Mouse (Mus musculus) neural tube, embryonic 10.5 days (tissue): ENCODE measurements around the gene Camk2n1.

Experiments used
- DNase-seq: peaks from one replicate; pipeline ENCODE4 v3.0.0-alpha.2; 2017; ENCODE audit warnings: low spot score; ENCODE audit errors: extremely low spot score

Camk2n1 gene

GRCm38 (mm10) chr4:138464667-138465353, 10.7 kb downstream of the Camk2n1 start:
- peak; percentile 82 for DNase-seq

DNA sequence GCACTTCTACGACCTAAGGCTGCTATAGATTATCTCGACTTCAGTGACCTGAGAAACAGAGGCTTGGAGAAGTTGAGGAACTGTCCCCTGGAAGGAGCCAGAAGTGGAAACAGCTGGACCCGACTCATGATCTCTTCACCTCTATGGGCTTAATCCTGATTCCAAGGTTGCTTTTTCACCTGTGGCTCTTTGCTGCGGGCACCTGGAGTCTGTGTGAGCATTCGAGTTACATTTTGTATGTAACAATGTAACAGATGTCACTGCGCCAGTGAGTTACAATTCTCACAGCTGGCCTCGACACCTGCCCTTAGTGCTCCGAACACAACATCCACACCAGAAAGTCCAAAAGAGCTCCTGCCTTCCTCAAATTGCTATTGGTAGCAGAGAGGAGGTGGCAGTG, 11.3 kb downstream of the Camk2n1 start:
- DNase-seq = no peak

- DNase-seq = no peak
Observed at GRCm38 (mm10) chr4:138466690-138467089, 12.6 kb downstream of the Camk2n1 start.

DNA sequence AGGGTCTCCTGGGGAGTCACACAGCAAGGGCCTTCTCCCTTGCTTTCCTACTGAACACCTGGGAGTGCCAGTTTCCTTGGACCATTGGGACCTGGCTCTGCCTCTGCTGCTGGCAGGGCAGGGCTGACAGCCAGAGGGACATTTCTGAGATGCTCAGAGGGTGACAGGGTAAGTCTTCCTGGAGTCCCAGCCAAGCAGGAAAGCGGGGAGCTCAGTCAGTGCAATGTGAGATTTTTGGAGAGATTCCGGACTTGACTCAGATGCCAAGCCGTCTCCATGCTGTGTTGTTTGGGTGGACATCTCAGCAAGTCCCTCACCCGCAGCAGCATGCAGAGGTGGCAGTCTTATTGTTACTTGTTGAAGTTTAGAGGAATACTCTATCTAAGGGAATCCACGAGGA, 13.3 kb downstream of the Camk2n1 start:
- DNase-seq = no peak

- DNase-seq = no peak
Observed at GRCm38 (mm10) chr4:138469080-138469479, 15.0 kb downstream of the Camk2n1 start.

- no peak for DNase-seq
Observed at GRCm38 (mm10) chr4:138471241-138471640, 17.1 kb downstream of the Camk2n1 start.

DNA sequence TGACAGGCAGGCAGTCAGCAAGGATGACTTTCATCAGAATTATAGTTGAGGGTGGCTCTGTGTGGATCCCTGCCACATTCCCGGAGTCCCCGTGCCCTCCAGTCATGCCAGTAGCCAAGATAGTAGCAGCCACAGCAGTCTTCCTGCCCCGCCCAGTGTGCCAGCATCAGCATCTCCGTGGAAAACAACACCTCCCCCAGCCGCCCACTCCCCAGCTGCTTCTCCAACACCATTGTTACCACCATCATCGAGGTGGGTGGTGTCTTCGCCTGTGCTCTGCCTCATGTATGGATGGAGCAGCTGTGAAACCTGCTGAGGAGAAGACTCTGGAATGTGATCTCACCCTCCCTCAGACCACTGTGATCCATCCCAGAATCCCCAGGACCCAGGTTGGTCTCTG, 25.5 kb downstream of the Camk2n1 start:
- DNase-seq = no peak

DNA sequence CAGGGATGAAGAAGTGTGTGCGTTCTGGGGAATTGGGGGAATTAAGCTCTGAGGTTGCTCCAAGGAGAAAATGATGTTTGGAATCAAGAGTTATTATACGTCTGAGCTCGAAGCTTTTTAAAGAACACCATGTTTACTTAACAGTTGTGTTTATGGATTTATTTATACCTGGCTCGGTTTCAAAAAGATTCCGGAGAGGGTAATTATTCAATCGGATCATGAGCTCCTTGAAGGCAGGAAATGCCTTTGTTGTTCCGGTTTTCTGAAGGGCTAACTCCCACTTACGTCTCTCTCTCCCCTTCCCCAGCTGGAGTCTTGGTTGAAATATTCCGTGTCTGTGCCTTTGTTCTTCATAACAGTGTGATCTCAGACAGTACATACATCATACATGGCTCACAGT, 26.8 kb downstream of the Camk2n1 start:
- DNase-seq = no peak

- no peak for DNase-seq
Observed at GRCm38 (mm10) chr4:138482721-138483120, 28.6 kb downstream of the Camk2n1 start.

GRCm38 (mm10) chr4:138488241-138488640, 34.1 kb downstream of the Camk2n1 start:
- no peak for DNase-seq

GRCm38 (mm10) chr4:138491088-138491487, 37.0 kb downstream of the Camk2n1 start:
- DNase-seq = no peak

DNA sequence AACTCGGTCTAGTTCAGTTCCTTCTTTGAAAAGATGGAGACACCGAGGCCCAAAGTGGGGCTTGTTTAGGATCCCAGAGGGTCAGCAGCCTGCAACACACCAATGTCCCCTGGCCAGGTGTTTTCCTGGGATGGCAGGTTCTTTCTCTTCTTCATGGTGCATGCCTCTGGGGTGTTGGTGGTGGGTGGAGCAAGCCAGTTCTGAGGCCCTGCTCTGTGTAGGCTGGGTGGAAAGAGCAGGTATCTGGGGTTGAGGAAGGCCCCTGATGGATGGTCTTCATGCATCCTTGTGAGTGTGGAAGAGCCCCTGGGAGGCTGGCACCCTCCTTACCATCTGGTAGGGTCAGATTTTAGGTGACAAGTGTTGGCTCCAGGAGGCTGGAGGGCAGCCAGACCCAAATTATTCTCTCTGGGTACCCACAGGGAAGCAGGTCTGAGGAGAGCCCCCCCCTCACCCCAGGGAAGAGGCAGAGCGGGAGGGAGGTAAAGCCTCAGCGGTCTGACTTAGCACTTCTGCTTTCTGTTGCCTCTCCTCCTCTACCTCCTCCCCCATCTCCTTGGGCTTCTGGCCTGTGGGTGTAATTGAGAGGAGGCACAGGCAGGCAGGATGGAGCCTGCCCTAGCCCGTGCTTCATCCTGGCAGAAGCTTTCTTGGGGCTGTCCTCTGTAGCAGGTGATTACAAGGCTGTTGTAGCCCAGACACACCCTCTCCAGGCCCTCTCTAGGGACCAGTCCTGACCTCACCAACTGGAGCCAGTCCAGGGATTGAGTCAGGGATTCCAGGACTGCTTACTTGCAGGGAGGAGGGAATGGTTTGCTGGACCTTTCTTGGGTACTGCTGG, 39.3 kb downstream of the Camk2n1 start:
- no peak for DNase-seq

GRCm38 (mm10) chr4:138494905-138495304, 40.8 kb downstream of the Camk2n1 start:
- peak; percentile 50 for DNase-seq

GRCm38 (mm10) chr4:138495775-138496174, 41.7 kb downstream of the Camk2n1 start:
- no peak for DNase-seq

GRCm38 (mm10) chr4:138496746-138497520, 42.8 kb downstream of the Camk2n1 start:
- no peak for DNase-seq

DNA sequence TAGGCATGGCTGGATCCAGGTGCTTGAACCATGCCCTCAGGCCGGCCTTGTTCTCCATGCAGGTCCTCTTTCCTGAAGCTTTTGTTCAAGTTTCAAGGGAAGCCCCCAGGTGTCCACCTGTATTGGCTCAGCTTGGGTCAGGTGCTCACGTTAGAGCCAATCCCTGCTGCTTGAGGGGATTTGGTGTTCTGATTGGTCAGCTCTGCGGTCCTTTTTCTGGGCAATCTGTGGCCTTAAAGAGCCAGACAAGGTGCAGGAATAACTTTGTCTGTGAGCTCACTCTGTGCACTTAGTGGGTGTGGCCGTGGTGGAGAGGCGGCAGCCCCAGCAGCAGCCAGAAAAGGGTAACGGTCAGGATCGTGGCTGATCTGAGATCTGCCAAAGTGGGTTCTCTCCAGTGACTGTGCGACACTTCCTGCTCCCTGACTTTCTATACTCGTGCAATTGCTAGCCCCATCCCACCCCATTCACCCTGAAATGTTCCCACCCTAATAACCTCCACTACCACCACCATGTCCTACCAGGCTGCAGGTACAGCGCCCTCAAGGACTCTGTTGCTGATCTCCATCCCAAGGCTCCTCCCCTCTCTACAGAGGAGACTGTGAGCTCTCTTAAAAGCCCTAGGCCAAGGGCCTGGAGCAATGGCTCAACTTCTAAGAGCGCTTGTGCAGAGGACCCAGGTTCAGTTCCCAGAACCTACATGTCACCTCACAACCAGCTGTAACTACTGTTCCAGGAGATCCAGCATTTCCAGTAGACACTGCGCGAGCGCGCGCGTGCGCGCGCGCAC, 45.9 kb downstream of the Camk2n1 start:
- DNase-seq = no peak

DNA sequence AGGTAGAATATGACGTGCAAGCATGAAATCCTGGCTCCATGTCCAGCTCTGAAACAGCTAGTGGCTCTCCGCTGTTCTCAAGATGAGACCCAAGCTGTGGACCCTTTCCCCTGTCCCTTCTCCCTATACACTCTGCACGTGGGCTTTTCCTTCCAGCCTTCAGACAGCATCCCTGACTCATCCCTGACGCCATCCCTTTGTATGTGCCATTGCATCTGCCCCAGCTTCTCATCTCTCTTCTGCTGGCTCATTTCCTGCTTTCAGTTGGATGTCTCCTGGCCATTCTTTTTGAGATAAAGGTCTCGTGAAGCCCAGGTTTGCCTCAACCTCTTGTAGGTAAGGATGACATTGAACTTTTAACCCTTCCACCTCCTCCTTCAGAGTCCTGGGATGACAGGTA, 46.9 kb downstream of the Camk2n1 start:
- DNase-seq = no peak

GRCm38 (mm10) chr4:138504632-138505101, 50.6 kb downstream of the Camk2n1 start:
- DNase-seq = peak; percentile 54

DNA sequence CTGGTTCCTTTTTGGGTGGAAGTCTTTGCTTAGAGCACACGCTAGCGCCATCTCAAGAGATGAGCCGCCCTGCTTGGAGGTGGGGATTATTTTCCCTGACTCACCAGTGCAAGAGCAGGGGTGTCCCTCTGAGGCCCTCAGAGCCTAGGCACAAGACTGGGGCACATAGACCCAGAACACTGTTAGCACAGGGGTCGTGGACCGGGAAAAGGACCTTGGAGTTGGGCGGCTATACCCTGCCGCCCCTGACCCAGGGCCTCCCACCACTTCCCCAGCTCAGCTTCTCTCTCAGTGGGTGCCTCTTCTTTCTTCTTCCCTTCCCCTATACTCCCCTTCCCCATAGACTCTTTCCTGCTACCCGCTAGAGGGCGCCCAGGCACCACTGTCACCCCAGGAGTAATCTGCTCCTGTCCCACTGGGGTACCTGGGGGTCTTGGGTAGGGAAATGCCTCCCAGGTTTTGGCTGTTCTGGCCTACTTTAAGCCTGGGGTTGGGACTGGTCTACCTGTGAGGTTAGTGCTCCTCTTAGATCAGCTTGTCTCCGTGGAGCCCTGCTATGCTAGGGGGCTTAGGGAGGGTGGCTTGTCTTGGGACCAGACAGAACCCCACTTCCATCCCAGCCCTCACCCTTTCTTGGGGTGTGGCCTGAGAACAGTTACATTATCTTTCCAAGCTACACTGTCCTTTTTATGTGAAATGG, 51.2 kb downstream of the Camk2n1 start:
- peak; percentile 55 for DNase-seq

DNA sequence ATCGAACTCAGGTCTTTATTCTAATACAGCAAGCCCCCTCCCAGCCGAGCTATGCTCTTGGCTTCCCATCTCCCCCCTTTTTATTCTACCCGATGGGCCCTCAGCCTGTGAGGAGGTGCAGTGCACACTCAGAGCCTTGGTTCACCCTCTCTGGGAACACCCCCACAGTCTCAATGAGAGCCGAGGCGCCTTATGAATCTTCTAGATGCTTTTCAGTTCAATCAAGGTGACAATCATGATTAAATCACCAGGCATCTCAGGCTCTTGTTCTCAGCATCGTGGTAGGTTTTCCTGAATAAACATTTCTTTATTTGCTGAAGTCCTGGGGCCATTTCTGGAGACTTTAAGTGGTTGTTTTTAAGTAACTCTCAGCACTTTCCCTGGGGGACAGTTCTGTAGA, 53.8 kb downstream of the Camk2n1 start:
- no peak for DNase-seq
